Mouse (Mus musculus): ENCODE results near the gene Hnrnpll. TPM values are rescaled to one million over a fixed set of nuclear protein-coding genes. Genes with fewer than 3 reads are reported as not detected.

Gene Hnrnpll
- polyA plus RNA-seq, 1 experiment from 2014 or later: 71.3 TPM

Other genes with a start within 250 kb of the Hnrnpll start
- gene Atl2, start 166.2 kb downstream of the Hnrnpll start, polyA plus RNA-seq (2015; fragmentation: Nextera tagmentation; extraction: Ambion mirVana): 26.5 and 30.5 TPM in 2 replicates
- gene Galm, start 65.1 kb upstream of the Hnrnpll start, polyA plus RNA-seq (2015; fragmentation: Nextera tagmentation; extraction: Ambion mirVana): 20.0 and 23.7 TPM in 2 replicates
- 693 and 708 TPM in 2 replicates for gene Srsf7, start 145.0 kb upstream of the Hnrnpll start, polyA plus RNA-seq (2015; fragmentation: Nextera tagmentation; extraction: Ambion mirVana)
- gene Ttc39d, start 145.1 kb upstream of the Hnrnpll start, polyA plus RNA-seq (2015; fragmentation: Nextera tagmentation; extraction: Ambion mirVana): 0.12 TPM in 1 of 2 replicates, not detected in the other
- gene Gemin6, start 162.1 kb upstream of the Hnrnpll start, polyA plus RNA-seq (2015; fragmentation: Nextera tagmentation; extraction: Ambion mirVana): 34.5 and 41.2 TPM in 2 replicates
- 24.3 and 25.1 TPM in 2 replicates for gene Morn2, start 227.9 kb upstream of the Hnrnpll start, polyA plus RNA-seq (2015; fragmentation: Nextera tagmentation; extraction: Ambion mirVana)
- gene Dhx57, start 228.1 kb upstream of the Hnrnpll start, polyA plus RNA-seq (2015; fragmentation: Nextera tagmentation; extraction: Ambion mirVana): 21.8 and 23.7 TPM in 2 replicates
- gene Arhgef33, start 245.1 kb upstream of the Hnrnpll start, polyA plus RNA-seq (2015; fragmentation: Nextera tagmentation; extraction: Ambion mirVana): 1.1 and 1.5 TPM in 2 replicates

All from embryonic facial prominence, embryonic 13.5 days (tissue).